Mouse (Mus musculus): ENCODE data around the gene Cyp2t4. TPM values are rescaled to one million over a fixed set of nuclear protein-coding genes. Genes with fewer than 3 reads are reported as not detected.

Gene Cyp2t4
- not detected in 2 replicates for total RNA-seq (2023)

DNA sequence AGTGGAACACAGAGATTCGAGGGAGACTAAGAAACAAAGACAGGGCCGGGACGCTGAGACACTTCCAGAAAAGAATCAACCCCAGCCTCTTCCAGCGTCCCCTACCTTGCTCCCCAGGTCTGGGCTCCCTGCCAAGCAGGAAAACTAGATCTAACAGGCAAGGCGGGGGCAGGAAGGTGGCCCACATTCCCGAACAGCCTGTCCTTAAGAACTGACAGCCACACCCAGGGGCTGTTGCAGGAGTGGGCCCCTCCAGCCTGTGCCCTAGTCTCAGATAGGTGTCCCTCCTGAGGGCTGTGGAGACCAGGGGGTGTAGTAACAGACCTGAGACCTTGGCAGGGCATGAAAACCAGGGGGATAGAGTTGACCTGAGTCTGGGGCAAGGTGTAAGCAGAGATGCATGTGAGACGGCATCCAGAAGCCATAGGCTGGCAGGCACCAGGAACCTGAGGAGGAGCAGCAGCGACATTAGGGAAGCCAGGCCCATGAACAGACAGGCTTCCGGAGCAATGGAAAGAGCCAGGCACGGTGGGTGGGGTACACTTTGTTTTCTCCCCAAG, at the start of gene Cyp2t4:
TSS of gene Cyp2t4 (plus strand) at position 510 of the 560 bp plus-strand sequence.

DNA sequence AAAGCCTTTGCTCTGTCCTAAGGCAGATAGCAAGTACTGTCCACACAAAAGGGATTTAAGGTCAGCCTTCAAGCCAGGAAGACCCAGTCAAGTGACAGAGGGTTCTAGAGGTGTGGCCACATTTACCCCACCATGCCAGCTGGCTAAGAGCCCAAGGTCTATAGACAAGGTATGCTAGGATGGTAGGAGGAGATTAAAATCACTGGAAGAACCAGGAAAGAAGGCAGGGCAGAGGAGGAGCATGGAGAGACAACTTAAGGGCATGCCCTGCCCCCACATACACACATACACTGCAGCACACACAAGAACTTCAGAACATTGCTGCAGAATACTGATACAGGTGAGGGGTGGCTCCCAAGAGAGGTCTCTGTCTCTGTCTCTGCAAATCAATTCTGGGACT, 33.8 kb upstream of the Cyp2t4 start, which contains the start of gene Cyp2f2:
TSS of gene Cyp2f2 (plus strand) at position 234 of the 400 bp plus-strand sequence.

DNA sequence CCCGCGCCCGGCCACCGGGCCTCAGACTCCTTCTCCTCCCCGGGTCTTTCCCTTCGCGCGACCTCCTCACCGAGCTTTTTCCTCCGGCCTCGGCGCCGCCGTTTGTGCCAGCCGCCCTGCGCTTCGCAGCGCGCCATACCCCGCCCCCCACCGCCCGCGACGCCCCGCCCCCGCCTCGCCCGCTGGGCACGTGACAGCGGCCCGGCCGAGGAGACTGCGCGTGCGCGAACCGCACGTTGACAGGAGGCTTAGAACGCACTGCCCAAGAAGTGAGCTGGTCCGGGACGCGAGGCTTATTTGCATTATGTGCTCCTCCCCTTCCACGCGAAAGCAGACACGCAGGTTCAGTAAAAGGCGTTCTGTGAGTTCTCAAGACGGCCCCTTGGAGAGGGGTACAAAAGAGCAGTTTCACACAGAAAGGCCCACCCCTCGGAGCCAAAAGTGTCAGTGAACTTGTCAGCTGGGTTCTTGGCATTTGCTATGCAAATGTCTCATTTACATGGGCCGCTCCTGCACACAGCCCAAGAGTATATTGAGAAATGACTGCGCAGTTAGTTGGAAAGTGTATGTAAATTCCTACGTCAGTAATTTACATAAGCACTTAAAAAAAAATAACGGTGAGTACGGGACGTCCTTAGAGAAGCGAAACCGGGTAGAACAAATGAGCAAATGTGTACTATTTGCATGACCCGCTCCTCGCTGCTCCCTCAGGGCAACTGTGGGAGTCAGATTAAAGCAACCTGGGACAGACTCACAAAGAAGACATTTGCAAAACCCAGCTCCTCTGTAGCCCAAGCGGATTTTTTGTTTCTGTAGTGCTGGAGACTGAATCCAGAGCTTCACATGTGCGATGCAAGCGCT, 13.3 kb downstream of the Cyp2t4 start, which contains the start of gene Egln2:
TSS of gene Egln2 (minus strand) at position 189 of the 861 bp plus-strand sequence.

DNA sequence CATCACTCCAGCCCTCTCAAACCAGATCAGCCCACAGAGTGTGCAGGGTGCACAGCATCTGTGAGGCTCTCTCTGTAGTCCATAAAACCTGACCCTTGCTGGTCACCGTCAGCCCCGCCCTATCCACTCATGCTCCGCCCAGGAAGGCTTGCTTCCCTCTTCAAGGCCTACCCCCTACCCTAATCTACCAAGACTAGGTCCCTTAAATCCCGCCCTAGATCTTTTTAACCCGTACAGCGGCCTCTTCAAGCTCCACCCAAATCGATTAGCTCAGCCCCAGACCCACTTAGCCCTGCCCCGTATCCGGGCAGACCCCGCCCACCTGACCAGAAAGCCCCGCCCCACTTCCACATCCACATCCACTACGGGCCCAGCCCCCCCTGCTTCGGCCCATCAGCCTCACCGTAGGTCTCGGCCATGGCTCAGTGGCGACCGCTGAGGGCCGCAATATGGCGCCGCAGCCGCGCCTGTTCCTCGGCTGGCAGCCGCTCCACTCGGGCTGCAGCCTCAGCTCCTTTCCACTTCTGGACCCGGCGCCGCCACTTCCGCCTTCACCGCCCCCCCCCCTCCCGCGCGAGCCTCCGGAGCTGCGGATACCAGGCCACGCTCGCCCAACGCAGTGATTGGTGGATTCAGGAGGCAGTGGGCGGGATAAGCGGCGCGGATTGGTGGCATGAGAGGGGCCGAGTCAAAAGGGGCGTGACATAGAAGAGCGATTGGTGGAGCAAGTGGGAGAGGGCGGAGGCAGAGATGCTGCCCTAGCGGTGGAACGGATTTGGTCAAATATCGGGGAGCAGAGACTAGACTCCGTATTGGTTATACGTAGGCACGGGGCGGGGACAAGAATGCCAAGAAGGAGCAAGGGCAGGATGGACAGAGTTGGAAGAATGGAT, 25.1 kb downstream of the Cyp2t4 start, which contains the start of gene Rab4b:
TSS of gene Rab4b (minus strand) at position 573 of the 893 bp plus-strand sequence.

DNA sequence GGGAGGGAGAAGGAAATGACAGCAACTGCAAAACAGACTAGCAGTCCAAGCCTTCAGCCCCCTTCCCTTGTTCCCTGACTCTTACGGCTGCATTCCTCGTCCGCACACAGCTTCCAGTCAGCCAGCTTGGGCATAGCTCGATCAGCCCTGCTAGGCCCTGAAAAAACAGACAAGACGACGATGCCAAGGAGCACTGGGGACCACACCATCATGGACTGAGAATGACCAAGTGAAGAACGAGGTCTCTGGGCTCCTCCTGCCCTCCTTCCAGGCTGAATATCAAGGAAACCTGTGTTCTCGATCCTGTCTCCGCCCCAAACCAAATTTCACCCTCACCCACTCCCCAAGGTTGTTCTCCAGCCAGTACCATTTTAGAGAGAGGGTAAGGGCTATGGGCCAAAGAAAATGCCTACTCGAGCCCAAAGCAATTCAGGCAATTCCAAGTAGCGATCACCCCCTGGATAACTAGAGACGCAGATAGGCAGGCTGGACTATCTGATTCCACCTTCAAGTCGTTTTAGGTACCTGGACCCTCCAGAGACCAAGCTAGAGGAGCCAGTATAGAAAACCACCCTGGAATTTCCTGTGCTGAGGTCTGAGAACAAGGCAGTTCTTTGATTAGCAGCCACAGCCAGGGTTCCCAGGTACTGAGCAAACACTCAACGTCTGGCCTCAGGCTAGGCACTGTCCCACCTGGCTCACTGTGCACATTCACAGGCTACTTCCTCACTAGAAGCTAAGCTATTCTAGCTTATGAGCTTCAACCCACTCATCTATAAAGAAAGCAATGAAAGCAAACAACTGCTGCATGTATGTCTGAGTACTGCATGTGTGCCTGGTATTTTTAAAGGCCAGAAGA, 27.6 kb downstream of the Cyp2t4 start, which contains the start of the genes Gm21983 and Mia:
TSS of gene Gm21983 (minus strand) at position 250 of the 859 bp plus-strand sequence.
TSS of gene Mia (minus strand) at position 321 of the 859 bp plus-strand sequence.

DNA sequence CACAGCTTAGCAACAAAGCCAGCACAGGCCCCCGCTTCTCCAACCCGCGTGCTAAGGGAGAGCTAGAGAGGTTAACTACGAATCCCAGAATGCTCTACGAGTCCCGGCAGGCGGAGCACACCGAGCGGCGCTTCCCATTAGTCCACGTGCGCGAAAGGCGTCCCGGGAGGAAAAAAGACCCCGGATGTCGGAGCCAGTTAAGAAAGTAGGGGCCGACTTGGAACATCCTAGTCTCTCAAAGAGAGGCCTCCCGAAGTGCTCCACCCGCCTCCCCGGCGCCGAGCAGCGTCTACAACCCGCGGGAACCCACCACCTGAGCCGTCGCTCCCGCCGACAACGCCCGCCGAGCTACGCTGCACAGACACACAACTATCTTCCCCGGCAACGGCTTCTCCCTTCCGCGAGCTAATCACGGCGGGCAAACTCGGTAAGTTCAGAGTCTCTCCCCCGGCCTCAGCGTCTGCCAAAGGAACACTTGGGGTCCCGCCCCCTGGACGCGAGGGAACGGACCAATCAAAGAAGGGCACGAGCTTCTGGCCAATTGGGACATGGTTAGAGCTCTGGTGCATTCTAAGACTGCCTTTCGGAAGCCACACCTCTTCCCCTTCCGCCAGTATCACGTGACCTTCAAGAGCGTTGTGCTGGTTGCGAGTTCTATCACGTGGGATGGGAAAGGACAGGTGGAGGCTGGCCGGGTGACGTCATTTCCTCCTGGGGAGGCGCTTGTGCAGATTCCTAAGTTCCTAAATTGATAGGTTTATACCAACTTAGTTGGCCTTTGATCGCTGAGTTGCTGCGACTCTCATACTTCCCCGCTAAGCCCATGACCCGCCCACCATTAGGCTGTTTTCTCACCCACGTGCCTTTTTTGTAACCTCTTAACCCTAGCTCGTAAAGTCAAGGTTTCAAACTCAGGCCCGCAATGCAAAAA, 42.4 kb downstream of the Cyp2t4 start, which contains the start of the genes BC024978 and Snrpa:
TSS of gene BC024978 (plus strand) at position 101 of the 931 bp plus-strand sequence.
TSS of gene Snrpa (minus strand) at position 591 of the 931 bp plus-strand sequence.

Other genes starting within 250 kb of the Cyp2t4 start
- gene Cyp2a22, start 214.3 kb upstream of the Cyp2t4 start, total RNA-seq (2023) = not detected in 2 replicates
- gene Cyp2a12, start 124.6 kb upstream of the Cyp2t4 start, total RNA-seq (2023) = not detected in 2 replicates
- gene Cyp2f2, start 33.8 kb upstream of the Cyp2t4 start, total RNA-seq (2023) = not detected in 2 replicates
- gene Egln2, start 13.1 kb downstream of the Cyp2t4 start, total RNA-seq (2023) = 33.3 and 43.6 TPM in 2 replicates
- gene Rab4b, start 25.2 kb downstream of the Cyp2t4 start, total RNA-seq (2023) = 114 TPM in 2 replicates
- not detected in 2 replicates for gene Gm21983, start 27.4 kb downstream of the Cyp2t4 start, total RNA-seq (2023)
- not detected in 2 replicates for gene Mia, start 27.4 kb downstream of the Cyp2t4 start, total RNA-seq (2023)
- 0.84 and 3.4 TPM in 2 replicates for gene BC024978, start 42.1 kb downstream of the Cyp2t4 start, total RNA-seq (2023)
- 32.2 and 32.3 TPM in 2 replicates for gene Snrpa, start 42.6 kb downstream of the Cyp2t4 start, total RNA-seq (2023)
- gene Itpkc, start 74.9 kb downstream of the Cyp2t4 start, total RNA-seq (2023) = 16.1 and 23.6 TPM in 2 replicates
- gene Coq8b, start 79.3 kb downstream of the Cyp2t4 start, total RNA-seq (2023) = 23.7 and 25.7 TPM in 2 replicates
- 3.2 and 3.3 TPM in 2 replicates for gene Numbl, start 104.7 kb downstream of the Cyp2t4 start, total RNA-seq (2023)
- gene Ltbp4, start 184.0 kb downstream of the Cyp2t4 start, total RNA-seq (2023) = 0.11 and 0.16 TPM in 2 replicates
- gene Shkbp1, start 202.3 kb downstream of the Cyp2t4 start, total RNA-seq (2023) = 103 and 111 TPM in 2 replicates
- 0.84 and 20.0 TPM in 2 replicates for gene Gm20479, start 203.7 kb downstream of the Cyp2t4 start, total RNA-seq (2023)

Data from neutrophil, adult 65 days (primary cell).